Mouse (Mus musculus) G1E (cell line): ENCODE measurements around the gene Zc3h7b. TPM values are rescaled to one million over a fixed set of nuclear protein-coding genes. Genes with fewer than 3 reads are reported as not detected.

Source experiments
- ATAC-seq: 2 replicates; pipeline ENCODE4 v1.8.0; 2016; ENCODE audit warnings: mild to moderate bottlenecking; ENCODE audit not compliant: insufficient number of reproducible peaks, poor library complexity, low FRiP score, severe bottlenecking; ENCODE audit errors: extremely low read depth
- DNase-seq: peaks from one replicate; pipeline ENCODE4 v3.0.0; 2012; ENCODE audit warnings: low spot score
- H3K27me3 ChIP-seq: 2 replicates; pipeline ENCODE4 v1.6.1; 2012; ENCODE audit warnings: mild to moderate bottlenecking, low read length, inconsistent platforms; ENCODE audit not compliant: insufficient read depth
- H3K36me3 ChIP-seq: replicated peaks from 2 replicates; pipeline ENCODE3; 2012; ENCODE audit warnings: mild to moderate bottlenecking, inconsistent platforms
- H3K4me1 ChIP-seq: 2 replicates; pipeline ENCODE4 v1.6.1; 2012; ENCODE audit warnings: low read depth, low read length, inconsistent platforms, mixed read lengths; ENCODE audit not compliant: insufficient read depth
- H3K4me3 ChIP-seq: 2 replicates; pipeline ENCODE4 v1.5.1; 2012; ENCODE audit warnings: low read depth, mild to moderate bottlenecking, inconsistent platforms, low read length, moderate library complexity, mixed read lengths
- H3K9me3 ChIP-seq: replicated peaks from 2 replicates; pipeline ENCODE4 v1.6.1; 2012; ENCODE audit warnings: inconsistent platforms
- CTCF ChIP-seq: IDR thresholded peaks from 2 replicates; pipeline ENCODE4 v1.5.1; 2012; ENCODE audit warnings: low read depth, low read length, inconsistent platforms, mixed read lengths
- GATA1 ChIP-seq: IDR thresholded peaks from 2 replicates; pipeline ENCODE4 v1.6.1; 2012; ENCODE audit warnings: borderline replicate concordance, low read length, inconsistent platforms, mixed read lengths
- GATA2 ChIP-seq: IDR thresholded peaks from 2 replicates; pipeline ENCODE4 v1.6.1; 2012; ENCODE audit warnings: low read depth, low read length, inconsistent platforms, borderline replicate concordance
- POLR2AphosphoS5 ChIP-seq: IDR thresholded peaks from 2 replicates; pipeline ENCODE4 v1.6.1; 2012; ENCODE audit warnings: low read depth, low read length, inconsistent platforms; ENCODE audit not compliant: insufficient replicate concordance
- TAL1 ChIP-seq: conservative IDR thresholded peaks from 2 replicates; pipeline ENCODE4 v1.6.1; 2012; ENCODE audit warnings: low read depth, low read length, inconsistent platforms, mixed read lengths
- polyA plus RNA-seq: library from polyadenylated mRNA; stranded (reverse); fragments of >175 nt; gene quantifications from 2 replicates; pipeline ENCODE4 v1.2.3, GENCODE M21; 2012
- total RNA-seq, 2 experiments: library from RNA; stranded (forward) in 1 of 2; stranded (reverse) in 1 of 2; fragments of 200-1000 nt in 1 of 2; fragments of >200 nt in 1 of 2; fragmentation: Nextera tagmentation in 1 of 2; gene quantifications; 2 replicates each; pipeline ENCODE4 v1.2.3; 2014 to 2017

The Zc3h7b gene
- total and polyA plus RNA-seq, 3 experiments, result 14.3 to 66.6 (median 37.5) TPM

- peaks cover 62% of the 10 kb centered on the region for H3K27me3 ChIP-seq
- ATAC-seq, result no peak
- TF ChIP-seq POLR2AphosphoS5, result no peak
- no peak for TF ChIP-seq CTCF
- TF ChIP-seq GATA1, result no peak
- TF ChIP-seq GATA2, result no peak
- no peak for TF ChIP-seq TAL1
- no peak for DNase-seq
- H3K4me1 ChIP-seq, result peaks cover 27% of the 10 kb centered on the region
- no peaks in the 10 kb centered on the region for H3K36me3 ChIP-seq
- H3K9me3 ChIP-seq, result no peaks in the 10 kb centered on the region
- no peak overlapping the region for H3K4me3 ChIP-seq
Observed at GRCm38 (mm10) chr15:81836966-81837920, 92.4 kb downstream of the Zc3h7b start.

- Histone ChIP-seq H3K36me3 (no peaks in the 10 kb centered on the region), H3K4me1 (peaks cover 27% of the 10 kb centered on the region), H3K4me3 (no peak overlapping the region), H3K27me3 (peaks cover 67% of the 10 kb centered on the region), H3K9me3 (no peaks in the 10 kb centered on the region)
- no peak for ATAC-seq
- TF ChIP-seq GATA2 (no peak), TAL1 (no peak), POLR2AphosphoS5 (no peak), CTCF (no peak), GATA1 (no peak)
- DNase-seq, result no peak
Observed at GRCm38 (mm10) chr15:81838554-81839235, 93.8 kb downstream of the Zc3h7b start.

GRCm38 (mm10) chr15:81839634-81840033, 94.8 kb downstream of the Zc3h7b start:
- DNase-seq, result no peak
- no peak for ATAC-seq
- no peak for TF ChIP-seq POLR2AphosphoS5
- no peak for TF ChIP-seq CTCF
- no peak for TF ChIP-seq TAL1
- no peak for TF ChIP-seq GATA1
- no peak for TF ChIP-seq GATA2

GRCm38 (mm10) chr15:81840306-81840705, 95.4 kb downstream of the Zc3h7b start:
- DNase-seq (no peak), ATAC-seq (no peak)
- no peak overlapping the region for H3K4me3 ChIP-seq
- no peak for TF ChIP-seq TAL1
- no peak for TF ChIP-seq GATA2
- TF ChIP-seq CTCF, result no peak
- no peak for TF ChIP-seq GATA1
- TF ChIP-seq POLR2AphosphoS5, result no peak
- H3K9me3 ChIP-seq, result no peaks in the 10 kb centered on the region
- H3K36me3 ChIP-seq, result peaks cover 3% of the 10 kb centered on the region
- peaks cover 52% of the 10 kb centered on the region for H3K27me3 ChIP-seq
- H3K4me1 ChIP-seq, result peaks cover 31% of the 10 kb centered on the region

More at GRCm38 (mm10) chr15:81839634-81840033, 94.8 kb downstream of the Zc3h7b start:
- Histone ChIP-seq H3K9me3 (no peaks in the 10 kb centered on the region), H3K36me3 (no peaks in the 10 kb centered on the region), H3K4me1 (peaks cover 27% of the 10 kb centered on the region), H3K4me3 (no peak overlapping the region), H3K27me3 (peaks cover 57% of the 10 kb centered on the region)

- Histone ChIP-seq H3K36me3 (peaks cover 20% of the 10 kb centered on the region), H3K27me3 (peaks cover 34% of the 10 kb centered on the region), H3K4me3 (no peak overlapping the region), H3K9me3 (no peaks in the 10 kb centered on the region), H3K4me1 (peaks cover 25% of the 10 kb centered on the region)
- ATAC-seq (no peak), DNase-seq (no peak)
- TF ChIP-seq GATA2, result no peak
- no peak for TF ChIP-seq TAL1
- no peak for TF ChIP-seq POLR2AphosphoS5
- no peak for TF ChIP-seq CTCF
- no peak for TF ChIP-seq GATA1
Observed at GRCm38 (mm10) chr15:81842275-81842674, 97.4 kb downstream of the Zc3h7b start.
